Mouse (Mus musculus): ENCODE results near the gene Src. TPM values are rescaled to one million over a fixed set of nuclear protein-coding genes. Genes with fewer than 3 reads are reported as not detected.

The Src gene
- polyA plus RNA-seq, 1 experiment from 2014 or later: 20.9 TPM

- H3K9me3 ChIP-seq (ENCODE audit: control insufficient read depth, low read length): no peaks in the 10 kb centered on the region
- 68% methylated on average over 7 of the region's 7 CpGs for WGBS
Measured at GRCm38 (mm10) chr2:157407596-157407995, 10.6 kb upstream of the Src start.

GRCm38 (mm10) chr2:157409793-157410533 is 8.3 kb upstream of the Src start:
- Histone ChIP-seq H3K36me3 (ENCODE audit: control insufficient read depth, insufficient read depth, low read length) (no peaks in the 10 kb centered on the region), H3K4me3 (ENCODE audit: low read length) (no peak overlapping the region), H3K9me3 (ENCODE audit: control insufficient read depth, low read length) (no peaks in the 10 kb centered on the region), H3K4me1 (replicated peaks; ENCODE audit: control insufficient read depth, insufficient read depth, low read length) (peaks cover 3% of the 10 kb centered on the region; the same call in 1 of the 2 replicates), H3K9ac (ENCODE audit: low read length) (no peak overlapping the region), H3K4me2 (ENCODE audit: low read depth, low read length) (no peak overlapping the region), H3K27me3 (ENCODE audit: control insufficient read depth, insufficient read depth, low read depth, low read length) (no peaks in the 10 kb centered on the region), H3K27ac (ENCODE audit: low read length) (no peak overlapping the region)
- ATAC-seq (ENCODE audit: low read depth): peak; percentile 37; the same call in 1 of the 2 replicates
- WGBS: 61% methylated on average over 12 of the region's 12 CpGs

More at GRCm38 (mm10) chr2:157407596-157407995, 10.6 kb upstream of the Src start:
- Histone ChIP-seq H3K27ac (ENCODE audit: low read length) (no peak overlapping the region), H3K27me3 (ENCODE audit: control insufficient read depth, insufficient read depth, low read depth, low read length) (no peaks in the 10 kb centered on the region), H3K4me2 (ENCODE audit: low read depth, low read length) (no peak overlapping the region), H3K4me3 (ENCODE audit: low read length) (no peak overlapping the region), H3K4me1 (replicated peaks; ENCODE audit: control insufficient read depth, insufficient read depth, low read length) (peaks cover 3% of the 10 kb centered on the region; the same call in 1 of the 2 replicates), H3K9ac (ENCODE audit: low read length) (no peak overlapping the region), H3K36me3 (ENCODE audit: control insufficient read depth, insufficient read depth, low read length) (no peaks in the 10 kb centered on the region)
- ATAC-seq (ENCODE audit: low read depth): peak; percentile 65

- ATAC-seq (ENCODE audit: low read depth): no peak
- 73% methylated on average over 6 of the region's 6 CpGs for WGBS
- H3K4me1 ChIP-seq (replicated peaks; ENCODE audit: control insufficient read depth, insufficient read depth, low read length): peaks cover 3% of the 10 kb centered on the region; the same call in 1 of the 2 replicates
- no peak overlapping the region for H3K4me2 ChIP-seq (ENCODE audit: low read depth, low read length)
- no peaks in the 10 kb centered on the region for H3K36me3 ChIP-seq (ENCODE audit: control insufficient read depth, insufficient read depth, low read length)
- no peak overlapping the region for H3K4me3 ChIP-seq (ENCODE audit: low read length)
- no peak overlapping the region for H3K9ac ChIP-seq (ENCODE audit: low read length)
- no peak overlapping the region for H3K27ac ChIP-seq (ENCODE audit: low read length)
- H3K27me3 ChIP-seq (ENCODE audit: control insufficient read depth, insufficient read depth, low read depth, low read length): no peaks in the 10 kb centered on the region
- no peaks in the 10 kb centered on the region for H3K9me3 ChIP-seq (ENCODE audit: control insufficient read depth, low read length)
Measured at GRCm38 (mm10) chr2:157411151-157411693, 7.0 kb upstream of the Src start.

GRCm38 (mm10) chr2:157412497-157412896 is 5.7 kb upstream of the Src start:
- H3K4me3 ChIP-seq (ENCODE audit: low read length): no peak overlapping the region
- no peak overlapping the region for H3K9ac ChIP-seq (ENCODE audit: low read length)
- no peak overlapping the region for H3K27ac ChIP-seq (ENCODE audit: low read length)
- no peak for ATAC-seq (ENCODE audit: low read depth)
- H3K4me1 ChIP-seq (replicated peaks; ENCODE audit: control insufficient read depth, insufficient read depth, low read length): peaks cover 3% of the 10 kb centered on the region; the same call in 1 of the 2 replicates
- H3K9me3 ChIP-seq (ENCODE audit: control insufficient read depth, low read length): no peaks in the 10 kb centered on the region
- WGBS: 50% methylated on average over 7 of the region's 7 CpGs
- no peak overlapping the region for H3K4me2 ChIP-seq (ENCODE audit: low read depth, low read length)
- H3K36me3 ChIP-seq (ENCODE audit: control insufficient read depth, insufficient read depth, low read length): no peaks in the 10 kb centered on the region
- H3K27me3 ChIP-seq (ENCODE audit: control insufficient read depth, insufficient read depth, low read depth, low read length): no peaks in the 10 kb centered on the region

- WGBS: 57% methylated on average over 6 of the region's 6 CpGs
Measured at GRCm38 (mm10) chr2:157417229-157417628, 1.0 kb upstream of the Src start.

GRCm38 (mm10) chr2:157418609-157419071 is 396 bp downstream of the Src start:
- Histone ChIP-seq H3K27me3 (ENCODE audit: control insufficient read depth, insufficient read depth, low read depth, low read length) (no peaks in the 10 kb centered on the region), H3K36me3 (ENCODE audit: control insufficient read depth, insufficient read depth, low read length) (no peaks in the 10 kb centered on the region), H3K4me3 (ENCODE audit: low read length) (no peak overlapping the region), H3K4me2 (ENCODE audit: low read depth, low read length) (no peak overlapping the region), H3K9me3 (ENCODE audit: control insufficient read depth, low read length) (no peaks in the 10 kb centered on the region), H3K27ac (ENCODE audit: low read length) (peak overlapping the region; percentile 18), H3K4me1 (replicated peaks; ENCODE audit: control insufficient read depth, insufficient read depth, low read length) (peaks cover 33% of the 10 kb centered on the region), H3K9ac (ENCODE audit: low read length) (peak overlapping the region; percentile 8; the same call in 1 of the 2 replicates)
- ATAC-seq (ENCODE audit: low read depth): peak; percentile 8; the same call in 1 of the 2 replicates
- WGBS: 6% methylated on average over 7 of the region's 7 CpGs

More at GRCm38 (mm10) chr2:157417229-157417628, 1.0 kb upstream of the Src start:
- H3K4me1 ChIP-seq (replicated peaks; ENCODE audit: control insufficient read depth, insufficient read depth, low read length): peaks cover 23% of the 10 kb centered on the region
- no peak for ATAC-seq (ENCODE audit: low read depth)
- no peak overlapping the region for H3K4me2 ChIP-seq (ENCODE audit: low read depth, low read length)
- no peak overlapping the region for H3K4me3 ChIP-seq (ENCODE audit: low read length)
- H3K27ac ChIP-seq (ENCODE audit: low read length): no peak overlapping the region
- no peaks in the 10 kb centered on the region for H3K9me3 ChIP-seq (ENCODE audit: control insufficient read depth, low read length)
- no peaks in the 10 kb centered on the region for H3K36me3 ChIP-seq (ENCODE audit: control insufficient read depth, insufficient read depth, low read length)
- no peaks in the 10 kb centered on the region for H3K27me3 ChIP-seq (ENCODE audit: control insufficient read depth, insufficient read depth, low read depth, low read length)
- no peak overlapping the region for H3K9ac ChIP-seq (ENCODE audit: low read length)

GRCm38 (mm10) chr2:157419506-157419905 is 1.3 kb downstream of the Src start:
- no peak for ATAC-seq (ENCODE audit: low read depth)

GRCm38 (mm10) chr2:157420404-157420803 is 2.2 kb downstream of the Src start:
- Histone ChIP-seq H3K4me1 (replicated peaks; ENCODE audit: control insufficient read depth, insufficient read depth, low read length) (peaks cover 33% of the 10 kb centered on the region), H3K4me3 (ENCODE audit: low read length) (no peak overlapping the region), H3K9me3 (ENCODE audit: control insufficient read depth, low read length) (no peaks in the 10 kb centered on the region), H3K4me2 (ENCODE audit: low read depth, low read length) (no peak overlapping the region), H3K36me3 (ENCODE audit: control insufficient read depth, insufficient read depth, low read length) (no peaks in the 10 kb centered on the region), H3K9ac (ENCODE audit: low read length) (no peak overlapping the region), H3K27me3 (ENCODE audit: control insufficient read depth, insufficient read depth, low read depth, low read length) (no peaks in the 10 kb centered on the region), H3K27ac (ENCODE audit: low read length) (peak overlapping the region; percentile 63)
- peak; percentile 37 for ATAC-seq (ENCODE audit: low read depth)
- WGBS: 69% methylated on average over 4 of the region's 4 CpGs

More at GRCm38 (mm10) chr2:157419506-157419905, 1.3 kb downstream of the Src start:
- no peaks in the 10 kb centered on the region for H3K9me3 ChIP-seq (ENCODE audit: control insufficient read depth, low read length)
- peak overlapping the region; percentile 63; the same call in 1 of the 2 replicates for H3K27ac ChIP-seq (ENCODE audit: low read length)
- no peak overlapping the region for H3K4me2 ChIP-seq (ENCODE audit: low read depth, low read length)
- peaks cover 33% of the 10 kb centered on the region for H3K4me1 ChIP-seq (replicated peaks; ENCODE audit: control insufficient read depth, insufficient read depth, low read length)
- H3K9ac ChIP-seq (ENCODE audit: low read length): no peak overlapping the region
- H3K36me3 ChIP-seq (ENCODE audit: control insufficient read depth, insufficient read depth, low read length): no peaks in the 10 kb centered on the region
- H3K4me3 ChIP-seq (ENCODE audit: low read length): no peak overlapping the region
- no peaks in the 10 kb centered on the region for H3K27me3 ChIP-seq (ENCODE audit: control insufficient read depth, insufficient read depth, low read depth, low read length)

- no peak overlapping the region for H3K4me2 ChIP-seq (ENCODE audit: low read depth, low read length)
- ATAC-seq (ENCODE audit: low read depth): peak; percentile 20; the same call in 1 of the 2 replicates
- no peak overlapping the region for H3K9ac ChIP-seq (ENCODE audit: low read length)
- H3K9me3 ChIP-seq (ENCODE audit: control insufficient read depth, low read length): no peaks in the 10 kb centered on the region
- no peaks in the 10 kb centered on the region for H3K27me3 ChIP-seq (ENCODE audit: control insufficient read depth, insufficient read depth, low read depth, low read length)
- H3K36me3 ChIP-seq (ENCODE audit: control insufficient read depth, insufficient read depth, low read length): no peaks in the 10 kb centered on the region
- 50% methylated on average over 11 of the region's 11 CpGs for WGBS
- no peak overlapping the region for H3K4me3 ChIP-seq (ENCODE audit: low read length)
- H3K4me1 ChIP-seq (replicated peaks; ENCODE audit: control insufficient read depth, insufficient read depth, low read length): peaks cover 46% of the 10 kb centered on the region
- peak overlapping the region; percentile 92 for H3K27ac ChIP-seq (ENCODE audit: low read length)
Measured at GRCm38 (mm10) chr2:157422062-157422655, 3.9 kb downstream of the Src start.
